Mouse (Mus musculus) lung, adult 2 months (tissue): ENCODE measurements around the gene Tpcn1.

Experiments used
- CTCF ChIP-seq: fragments of 200-500 bp; IDR thresholded peaks from 2 replicates; pipeline ENCODE4 v1.5.1; 2011; ENCODE audit warnings: mild to moderate bottlenecking, low read length, control low read depth; ENCODE audit not compliant: insufficient read depth
- POLR2A ChIP-seq: fragments of 200-500 bp; IDR thresholded peaks from 2 replicates; pipeline ENCODE4 v1.6.1; 2011; ENCODE audit warnings: low read depth, mild to moderate bottlenecking, control low read depth, low read length, borderline replicate concordance; ENCODE audit errors: extremely low read depth

- TF ChIP-seq CTCF (no peak), POLR2A (no peak)
Observed at GRCm38 (mm10) chr5:120606590-120607200, 18.2 kb upstream of the Tpcn1 start.
